Mouse (Mus musculus): ENCODE results near the gene Thsd7b. TPM values are rescaled to one million over a fixed set of nuclear protein-coding genes. Genes with fewer than 3 reads are reported as not detected.
A peak's percentile ranks its signal among the peaks of the same experiment; 100 is the strongest.
"Not testable (repeated sequence)": the region's sequence is repeated elsewhere in the genome, so short reads cannot be mapped to it uniquely, and the experiment has no call there.

Thsd7b gene
- total RNA-seq, 2 experiments from 2014 or later: 0.23 to 0.50 TPM

DNA sequence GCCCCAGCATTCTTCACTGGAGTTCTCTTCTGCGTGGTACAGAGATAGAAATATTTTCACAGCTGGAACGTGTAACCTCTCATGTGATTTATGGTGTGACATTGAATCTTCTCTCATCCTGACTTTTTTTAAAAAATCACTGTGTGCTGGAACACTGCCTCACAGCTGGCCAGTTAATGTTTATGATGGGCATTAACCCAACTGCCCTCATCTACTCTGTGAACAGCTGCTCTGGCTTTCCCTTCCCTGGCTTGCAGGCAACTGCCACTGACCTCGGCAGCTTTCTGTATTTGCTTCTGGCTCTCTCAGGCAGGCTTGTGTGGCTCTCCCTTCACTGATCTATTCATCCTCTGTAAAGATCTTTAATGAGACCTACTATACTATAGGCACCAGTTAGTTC, 564.7 kb downstream of the Thsd7b start:
- no peak for DNase-seq (ENCODE audit: low spot score)

DNA sequence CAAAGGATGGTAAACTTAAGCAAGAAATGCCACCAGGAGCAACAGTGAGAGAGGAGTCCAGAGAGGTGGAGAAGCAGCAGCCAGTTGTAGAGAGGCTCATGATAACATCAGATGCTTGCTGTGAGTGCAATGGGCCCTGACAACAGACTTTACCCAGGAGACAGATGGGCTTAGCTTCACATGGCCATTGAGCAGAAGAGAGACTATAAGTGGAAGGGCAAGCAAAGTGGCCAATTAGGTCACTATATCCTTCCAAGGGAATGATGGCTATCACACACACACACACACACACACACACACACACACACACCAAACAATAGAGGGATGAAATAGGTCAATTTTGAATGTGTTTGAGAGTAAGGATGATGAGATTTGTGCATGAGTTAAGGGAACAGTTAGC, 565.4 kb downstream of the Thsd7b start:
- no peak for DNase-seq (ENCODE audit: low spot score)

DNA sequence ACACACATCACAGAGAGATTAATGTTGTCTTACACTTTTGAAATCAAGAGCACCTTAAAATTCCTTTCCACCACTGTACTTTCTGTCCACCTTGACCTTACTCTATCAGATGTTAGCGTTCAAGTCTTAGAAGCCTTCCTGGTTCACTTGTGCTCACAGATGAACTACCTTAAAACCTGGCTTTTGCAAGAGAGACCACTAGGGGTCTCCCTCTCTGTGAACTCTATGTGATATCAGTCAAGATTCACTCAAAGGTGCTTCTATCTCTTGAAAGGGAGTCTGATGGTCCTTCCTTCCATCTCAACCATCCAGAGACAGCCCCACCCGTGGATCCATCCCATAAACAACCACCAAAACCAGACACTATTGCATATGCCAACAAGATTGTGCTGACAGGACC, 570.3 kb downstream of the Thsd7b start:
- peak; percentile 4 for DNase-seq (ENCODE audit: low spot score)

DNA sequence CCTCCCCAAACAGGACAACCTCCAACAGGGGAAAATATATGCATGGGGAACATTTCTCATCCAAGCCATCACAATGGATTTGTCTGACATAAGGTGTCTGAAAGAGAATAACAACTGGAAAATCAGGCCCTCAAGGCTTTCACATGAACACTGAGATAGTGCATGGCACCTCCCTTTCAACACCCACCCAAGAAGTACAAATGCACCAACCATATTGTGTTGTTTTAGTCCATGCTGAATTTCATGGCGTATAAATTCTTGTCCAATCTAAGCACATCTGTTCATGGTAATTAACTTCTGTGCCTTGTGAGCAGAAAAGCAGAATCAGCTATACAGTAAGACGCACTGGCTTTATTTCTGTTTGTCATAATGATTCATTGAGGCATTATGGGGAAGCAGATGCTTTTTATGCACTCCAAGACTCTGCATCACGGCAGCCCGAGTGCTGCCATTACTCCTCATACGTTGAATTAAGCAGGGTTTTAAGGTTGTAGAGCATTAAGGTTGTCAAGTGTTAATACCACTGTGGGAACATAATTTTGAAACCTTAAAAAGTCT, 577.0 kb downstream of the Thsd7b start:
- no peak for DNase-seq (ENCODE audit: low spot score)

DNA sequence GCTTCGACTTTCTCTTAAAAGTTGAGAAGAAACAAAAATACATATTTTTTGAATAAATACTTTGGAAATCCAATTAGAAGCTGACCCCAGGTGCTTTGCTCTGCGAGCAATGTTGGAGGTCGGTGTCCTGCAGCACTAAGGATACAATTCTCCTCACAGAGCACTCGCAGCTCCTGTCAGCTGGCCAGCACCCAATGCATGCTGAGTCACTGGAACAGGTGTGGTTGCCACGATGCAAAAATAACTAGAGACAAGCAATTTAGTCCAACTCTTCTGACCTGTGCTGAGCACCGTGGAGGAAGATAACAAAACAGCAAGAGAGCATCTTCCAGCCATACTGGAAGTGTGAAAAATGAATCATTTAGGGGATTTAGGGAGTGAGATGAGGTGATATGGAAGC, 594.6 kb downstream of the Thsd7b start:
- DNase-seq (ENCODE audit: low spot score): peak; percentile 67

DNA sequence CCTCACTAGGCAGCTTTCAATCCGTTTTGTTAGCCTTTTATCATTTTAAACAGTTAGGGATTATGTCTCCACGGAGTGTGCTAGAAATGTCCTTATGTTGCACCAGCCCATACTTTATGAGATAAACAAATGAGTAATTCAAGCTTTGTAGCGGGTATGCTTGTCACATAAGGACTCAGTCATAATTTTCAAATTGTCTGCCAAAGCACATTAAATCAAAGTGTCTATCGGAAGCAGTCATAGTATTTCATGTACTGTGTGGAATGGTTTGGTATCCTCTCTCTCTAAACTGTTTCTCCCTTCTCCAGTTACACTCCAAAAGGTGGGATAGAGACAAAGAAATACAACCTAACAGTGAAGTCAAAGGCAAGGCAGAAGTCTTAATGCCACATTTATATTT, 601.3 kb downstream of the Thsd7b start:
- no peak for DNase-seq (ENCODE audit: low spot score)

DNA sequence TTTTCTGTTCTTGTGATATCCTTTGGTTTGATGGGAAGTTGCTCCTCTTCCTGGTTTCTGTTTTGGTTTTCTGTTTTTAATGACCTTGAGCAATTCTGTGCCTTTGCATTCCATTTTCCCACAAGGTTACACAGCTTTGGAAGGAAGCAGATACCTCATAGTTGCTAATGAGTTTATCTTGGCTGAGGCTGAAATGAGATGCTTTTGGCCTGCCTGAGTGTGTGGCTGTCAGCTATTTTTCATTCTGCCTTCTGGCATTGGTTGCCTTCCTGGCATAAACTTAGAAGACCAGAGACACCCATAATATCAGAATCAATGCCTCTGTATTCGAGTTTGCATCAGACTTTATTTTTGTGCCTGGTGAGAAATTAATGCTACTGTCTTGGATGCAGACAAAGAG, 614.8 kb downstream of the Thsd7b start:
- no peak for DNase-seq (ENCODE audit: low spot score)

DNA sequence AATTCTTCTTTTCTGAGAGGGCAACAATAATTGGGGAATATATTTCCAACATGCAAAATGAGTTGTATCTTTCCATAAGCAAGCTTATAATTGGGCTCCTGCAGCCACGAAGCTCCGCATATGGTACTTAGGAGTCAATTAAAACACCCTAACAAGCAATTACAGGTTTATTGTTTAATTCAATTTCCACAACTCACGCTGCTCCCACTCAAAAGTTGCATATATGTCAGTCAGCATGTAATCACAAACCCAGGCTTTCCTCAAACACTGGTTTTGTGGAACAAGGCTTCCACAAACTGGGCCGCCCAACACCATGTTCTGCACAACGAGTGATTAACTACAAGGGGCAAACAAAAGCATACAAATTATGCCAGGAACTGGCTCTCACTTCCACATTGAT, 625.0 kb downstream of the Thsd7b start:
- DNase-seq (ENCODE audit: low spot score): no peak

DNA sequence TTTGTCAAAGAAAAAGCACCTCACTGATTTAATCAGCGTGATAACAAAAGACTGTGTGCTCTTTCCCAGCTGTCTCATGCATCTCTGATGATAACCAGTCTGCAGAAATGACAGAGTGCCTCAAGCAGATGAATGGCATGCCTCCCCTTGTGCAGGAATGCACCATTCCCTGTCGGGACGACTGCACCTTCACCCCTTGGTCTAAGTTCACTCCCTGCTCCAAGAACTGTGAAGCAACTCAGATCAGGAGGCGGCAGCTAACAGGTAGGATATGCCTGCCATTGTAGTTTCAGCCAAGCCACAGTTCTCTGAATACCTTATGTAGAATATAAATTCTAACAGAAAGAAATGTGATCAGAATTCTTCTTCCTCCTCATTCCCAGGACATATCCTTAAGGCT, 642.4 kb downstream of the Thsd7b start:
- DNase-seq (ENCODE audit: low spot score): no peak

DNA sequence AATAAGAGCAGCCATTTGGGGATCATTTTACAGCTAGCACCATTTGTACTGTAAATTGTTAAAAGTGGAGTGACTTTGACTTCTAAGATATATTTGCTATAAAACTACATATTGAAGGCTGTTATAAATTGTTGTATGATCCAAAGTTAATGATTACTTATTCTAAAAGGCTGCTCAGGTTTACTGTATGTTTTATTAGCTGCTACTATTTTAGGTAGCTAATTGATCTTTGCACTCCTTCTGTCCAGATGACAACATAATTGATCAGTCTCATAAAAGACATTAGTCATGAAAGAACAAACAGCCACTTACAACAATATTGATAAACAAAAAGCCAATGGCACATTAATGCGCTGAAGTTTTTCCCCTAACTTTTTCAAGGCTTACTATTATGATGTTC, 644.5 kb downstream of the Thsd7b start:
- no peak for DNase-seq (ENCODE audit: low spot score)

DNA sequence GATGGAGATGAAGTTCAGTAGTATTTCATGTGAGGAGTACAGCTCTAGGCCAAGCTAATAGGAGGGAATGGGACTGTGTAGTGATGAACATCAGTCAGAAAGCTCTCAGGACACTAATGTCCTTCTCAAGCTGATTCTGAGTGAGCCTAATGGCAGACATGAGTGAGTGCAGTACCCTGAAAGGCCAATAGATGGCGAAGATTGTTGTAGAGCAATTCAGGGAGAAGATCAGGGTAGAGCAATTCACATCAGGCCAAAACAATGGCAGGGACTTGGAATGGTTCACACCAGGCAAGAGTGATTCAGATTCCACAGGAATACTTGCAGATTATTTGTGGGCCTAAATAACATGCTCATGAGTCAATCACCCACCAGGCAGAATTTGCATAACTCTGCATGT, 646.3 kb downstream of the Thsd7b start:
- DNase-seq (ENCODE audit: low spot score): no peak

DNA sequence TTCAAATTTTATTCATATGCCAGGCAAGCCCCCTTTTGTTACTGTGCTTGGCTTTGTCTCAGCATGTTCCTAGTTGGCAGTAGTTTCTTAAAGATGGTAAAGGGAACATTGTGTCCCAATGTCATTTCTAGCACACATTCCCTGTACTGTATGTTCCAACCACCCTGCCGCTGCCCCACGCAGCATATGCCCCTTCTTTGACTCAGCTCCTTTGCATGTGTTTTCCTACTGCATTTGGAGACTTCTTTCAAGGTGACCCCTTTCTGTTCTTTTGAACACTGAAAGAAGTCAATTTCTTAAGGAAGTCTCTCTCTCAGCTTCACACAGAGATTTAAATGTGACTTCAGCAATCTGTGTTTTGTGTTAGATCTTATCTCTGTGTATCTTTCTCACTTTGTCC, 657.9 kb downstream of the Thsd7b start:
- DNase-seq (ENCODE audit: low spot score): no peak

DNA sequence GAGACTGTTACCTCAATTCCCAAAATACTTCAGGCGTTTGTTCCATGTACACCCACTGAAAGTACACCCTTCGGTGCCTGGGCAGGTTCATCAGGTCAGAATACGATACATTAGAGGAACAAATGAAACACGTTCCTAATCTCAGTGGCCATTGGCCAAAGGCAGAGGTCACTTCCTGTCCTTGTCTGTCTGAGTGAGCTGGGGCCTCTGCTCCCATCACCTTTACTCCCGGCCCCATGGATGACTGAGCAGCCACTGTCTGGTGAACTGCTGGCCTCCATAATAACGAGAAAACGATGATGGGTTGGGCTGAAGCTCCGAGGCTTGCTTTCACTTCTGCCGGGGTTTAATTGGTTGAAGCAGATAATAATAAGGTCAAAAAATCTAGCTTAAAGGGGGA, 670.0 kb downstream of the Thsd7b start:
- no peak for DNase-seq (ENCODE audit: low spot score)

DNA sequence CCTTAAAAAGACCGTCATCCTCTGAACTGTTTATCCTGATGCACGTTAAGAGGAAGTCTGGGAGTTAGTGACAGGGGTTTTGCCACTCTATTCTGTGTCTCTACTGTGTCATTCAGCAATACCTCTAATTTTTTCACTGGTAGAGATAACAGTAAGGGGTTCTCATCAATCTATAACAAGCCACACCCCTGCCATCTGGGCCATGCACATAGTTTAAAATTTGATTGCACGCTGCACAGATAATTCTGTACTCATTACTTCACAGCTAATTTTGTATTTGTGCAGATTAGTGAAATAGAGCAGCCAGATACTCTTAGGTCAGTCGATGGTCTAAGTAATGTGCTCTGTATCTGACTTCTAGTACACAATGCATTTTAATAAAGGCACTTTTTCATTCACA, 673.9 kb downstream of the Thsd7b start:
- DNase-seq (ENCODE audit: low spot score): no peak

DNA sequence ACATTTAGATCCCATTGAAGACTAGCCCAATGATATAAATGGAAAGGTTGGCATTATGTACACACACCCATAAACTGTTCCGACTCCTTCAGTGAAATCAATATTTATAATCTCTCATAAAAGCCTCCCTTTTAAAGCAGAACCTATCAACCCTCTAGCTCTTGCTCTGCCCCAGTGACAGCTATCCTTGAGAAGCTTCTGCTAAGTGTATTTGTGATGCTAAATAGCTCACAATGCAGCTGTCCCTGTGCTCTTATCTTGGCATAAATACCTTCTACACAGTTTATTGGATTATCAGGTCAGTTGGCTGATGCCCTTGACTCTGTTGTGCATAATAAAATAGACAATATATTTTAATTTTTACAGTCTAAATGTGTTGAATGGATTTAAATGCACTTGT, 682.4 kb downstream of the Thsd7b start:
- DNase-seq (ENCODE audit: low spot score): no peak

DNA sequence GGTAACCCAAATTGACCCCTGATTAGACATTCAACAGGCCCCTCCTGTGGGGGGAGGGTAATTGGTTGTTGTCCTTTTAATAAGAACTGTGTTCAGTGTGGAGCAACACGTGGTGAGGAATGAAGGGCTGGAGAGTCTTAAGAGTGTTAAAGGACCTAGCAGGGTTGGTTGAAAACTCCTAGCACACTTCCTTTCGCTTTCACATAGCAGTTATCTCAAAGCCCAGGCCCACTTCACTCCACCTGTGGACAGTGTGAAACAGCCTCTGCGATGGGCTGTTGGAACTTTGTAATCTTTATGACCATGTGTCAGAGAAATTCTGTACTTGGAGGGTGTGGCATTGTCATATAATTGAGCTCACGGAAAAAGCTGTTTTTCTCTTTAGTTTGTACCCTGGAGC, 683.5 kb downstream of the Thsd7b start:
- DNase-seq (ENCODE audit: low spot score): no peak

DNA sequence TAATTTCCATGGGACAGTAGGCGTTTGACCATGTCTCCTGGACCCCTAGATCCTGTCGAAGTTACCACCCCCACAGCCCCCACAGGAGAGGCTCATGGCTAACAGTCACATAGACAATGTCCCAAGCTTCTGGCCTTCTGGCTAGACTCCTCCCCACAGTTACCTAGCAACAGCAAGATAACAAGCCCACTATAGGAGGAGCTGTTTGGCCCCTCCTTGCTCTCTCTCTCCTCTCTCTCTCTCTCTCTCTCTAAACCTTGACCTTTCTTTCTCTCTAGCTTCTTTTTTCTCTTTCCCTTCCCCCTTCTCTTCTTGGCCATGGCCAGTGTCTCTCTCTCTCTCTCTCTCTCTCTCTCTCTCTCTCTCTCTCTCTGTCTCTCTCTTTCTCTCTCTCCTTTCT, 686.2 kb downstream of the Thsd7b start:
- DNase-seq (ENCODE audit: low spot score): not testable (repeated sequence)

DNA sequence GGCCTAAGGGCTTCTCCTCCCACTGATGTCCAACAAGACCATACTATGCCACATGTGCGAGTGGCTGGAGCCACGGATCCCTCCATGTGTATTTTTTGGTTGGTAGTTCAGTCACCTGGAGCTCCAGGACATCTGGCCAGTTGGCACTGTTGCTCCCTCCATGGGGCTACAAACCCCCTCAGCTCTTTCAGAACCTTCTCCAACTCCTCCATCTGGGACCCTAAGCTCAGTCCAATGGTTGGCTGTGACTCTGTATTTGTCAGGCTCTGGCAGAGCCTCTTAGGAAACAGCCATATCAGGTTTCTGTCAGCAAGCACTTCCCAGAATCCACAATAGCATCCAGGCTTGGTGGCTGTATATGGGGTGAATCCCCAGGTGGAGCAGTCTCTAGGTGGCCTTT, 690.1 kb downstream of the Thsd7b start:
- DNase-seq (ENCODE audit: low spot score): no peak

DNA sequence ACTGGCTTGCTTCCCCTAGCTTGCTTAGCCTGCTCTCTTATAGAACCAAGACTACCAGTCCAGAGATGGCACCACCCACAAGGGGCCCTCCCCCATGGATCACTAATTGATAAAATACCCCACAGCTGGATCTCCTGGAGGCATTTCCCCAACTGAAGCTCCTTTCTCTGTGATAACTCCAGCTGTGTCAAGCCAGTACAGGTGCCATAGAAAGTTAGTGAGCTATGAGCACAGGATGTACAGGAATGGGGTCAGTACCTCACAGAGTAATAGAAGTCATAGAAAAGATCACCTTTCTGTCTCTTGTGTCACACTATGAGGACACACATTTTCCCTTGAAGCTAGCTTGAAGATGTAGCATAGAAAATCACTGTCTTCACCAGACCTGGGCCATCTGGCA, 716.1 kb downstream of the Thsd7b start:
- not testable (repeated sequence) for DNase-seq (ENCODE audit: low spot score)

DNA sequence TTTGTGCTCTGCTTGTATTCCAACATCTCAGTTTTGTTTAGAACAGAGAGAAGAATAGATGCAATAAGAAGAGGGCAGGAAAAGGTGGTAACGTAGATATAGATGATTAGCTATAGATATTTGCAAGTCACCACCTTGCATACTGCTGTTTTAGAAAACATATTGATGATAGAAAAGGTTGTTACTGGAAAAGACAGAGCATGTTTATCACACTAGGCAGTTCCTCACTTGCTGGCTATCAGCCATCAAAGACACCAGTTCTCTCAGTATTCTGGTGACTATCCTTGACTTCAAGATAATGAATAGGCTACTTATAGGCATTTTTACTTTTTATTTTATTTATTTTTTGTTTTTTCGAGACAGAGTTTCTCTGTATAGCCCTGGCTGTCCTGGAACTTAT, 717.7 kb downstream of the Thsd7b start:
- DNase-seq (ENCODE audit: low spot score): no peak

DNA sequence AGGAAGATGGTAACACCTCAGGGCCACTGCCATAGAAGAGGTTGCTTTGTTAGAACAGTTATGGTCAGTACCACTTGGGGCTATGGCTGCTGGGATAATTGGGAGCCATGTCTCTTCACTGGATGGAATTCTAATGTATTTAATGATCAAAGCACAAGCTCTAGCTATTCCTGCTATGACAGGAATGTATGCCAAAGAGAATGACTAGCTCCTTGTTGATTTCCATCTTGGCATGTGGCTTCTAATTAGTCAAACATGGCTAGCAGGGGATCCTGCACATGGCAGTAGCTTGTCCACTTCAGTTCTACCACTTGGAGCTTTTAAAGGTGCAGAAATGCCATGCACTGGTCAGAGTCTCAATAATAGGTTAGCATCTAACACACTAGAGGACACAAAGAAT, 781.9 kb downstream of the Thsd7b start:
- no peak for DNase-seq (ENCODE audit: low spot score)

DNA sequence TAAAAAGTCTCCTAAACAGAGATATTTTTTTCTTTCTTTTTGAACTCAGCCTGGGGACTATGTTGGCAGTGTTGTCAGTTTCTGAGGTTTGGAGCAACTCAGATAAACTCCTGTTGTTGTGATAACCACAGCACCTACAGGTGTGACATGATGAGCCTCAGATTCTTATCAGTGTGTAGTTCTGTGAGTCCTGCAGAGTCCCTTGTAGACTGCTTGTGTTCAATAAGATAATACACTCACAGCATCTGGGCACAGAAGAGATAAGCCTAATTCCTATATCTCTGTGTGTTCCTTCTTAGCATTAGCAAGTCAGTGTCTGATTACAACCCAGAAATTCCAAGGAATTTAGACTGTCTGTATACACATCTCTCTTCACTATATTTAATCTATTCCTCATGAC, 789.0 kb downstream of the Thsd7b start:
- no peak for DNase-seq (ENCODE audit: low spot score)

DNA sequence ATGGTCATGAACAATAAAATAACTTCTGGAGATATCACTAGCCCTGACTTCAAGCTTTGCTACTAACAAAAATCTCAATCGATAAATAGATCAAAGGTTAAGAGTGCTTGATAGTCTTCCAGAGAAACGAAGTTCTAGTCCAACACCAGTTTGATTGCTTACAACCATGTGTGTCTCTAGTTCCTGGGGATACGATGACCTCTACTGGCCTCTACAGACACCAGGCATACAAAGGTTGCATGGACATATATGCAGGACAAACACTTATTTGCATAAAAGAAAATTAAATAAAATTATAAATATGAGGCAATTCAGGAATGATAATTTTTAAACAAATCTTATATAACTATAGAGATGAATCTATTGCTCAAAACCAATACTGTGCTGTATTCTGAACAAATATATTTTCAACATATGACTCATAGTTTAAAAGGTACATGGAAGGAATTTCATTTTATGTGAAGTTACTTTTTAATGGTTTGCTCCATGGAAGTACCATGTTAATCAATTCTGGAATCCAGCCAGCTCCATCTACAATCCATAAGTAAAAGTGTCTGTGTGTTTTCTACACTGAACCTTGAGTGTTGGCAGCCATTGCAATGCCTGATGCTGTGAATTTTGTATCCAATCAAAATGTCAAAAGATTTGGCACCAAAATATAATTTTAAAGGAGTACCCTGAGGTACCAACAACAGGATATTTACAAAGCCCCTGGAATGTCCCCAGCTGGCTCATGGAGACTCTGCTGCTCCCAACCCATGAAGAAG, 793.3 kb downstream of the Thsd7b start:
- DNase-seq (ENCODE audit: low spot score): no peak

DNA sequence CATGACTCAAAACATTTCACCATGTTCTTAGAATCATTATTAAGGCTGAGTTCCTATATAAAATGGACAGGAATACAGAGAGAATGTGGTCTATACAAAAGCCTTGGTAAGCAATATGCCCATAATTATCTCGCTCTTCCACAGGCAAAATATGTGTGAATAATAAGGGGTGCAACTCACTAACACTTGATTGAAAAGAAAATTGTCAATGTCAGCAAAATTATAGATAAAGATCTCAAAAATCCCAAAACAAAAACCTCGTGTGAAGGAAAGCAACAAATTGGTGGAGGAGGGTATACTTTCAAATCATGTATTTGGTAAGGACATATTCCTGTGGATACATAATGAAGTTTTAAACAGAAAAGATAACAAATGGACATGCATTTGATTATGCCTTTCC, 810.7 kb downstream of the Thsd7b start:
- no peak for DNase-seq (ENCODE audit: low spot score)

All from gastrocnemius, adult 18-20 months (tissue).